Mouse (Mus musculus): Measurements from ENCODE around the gene Notch2. TPM values are rescaled to one million over a fixed set of nuclear protein-coding genes. Genes with fewer than 3 reads are reported as not detected.

Notch2 gene
- total and polyA plus RNA-seq, 3 experiments = 3.3 to 11.3 (median 11.1) TPM

DNA sequence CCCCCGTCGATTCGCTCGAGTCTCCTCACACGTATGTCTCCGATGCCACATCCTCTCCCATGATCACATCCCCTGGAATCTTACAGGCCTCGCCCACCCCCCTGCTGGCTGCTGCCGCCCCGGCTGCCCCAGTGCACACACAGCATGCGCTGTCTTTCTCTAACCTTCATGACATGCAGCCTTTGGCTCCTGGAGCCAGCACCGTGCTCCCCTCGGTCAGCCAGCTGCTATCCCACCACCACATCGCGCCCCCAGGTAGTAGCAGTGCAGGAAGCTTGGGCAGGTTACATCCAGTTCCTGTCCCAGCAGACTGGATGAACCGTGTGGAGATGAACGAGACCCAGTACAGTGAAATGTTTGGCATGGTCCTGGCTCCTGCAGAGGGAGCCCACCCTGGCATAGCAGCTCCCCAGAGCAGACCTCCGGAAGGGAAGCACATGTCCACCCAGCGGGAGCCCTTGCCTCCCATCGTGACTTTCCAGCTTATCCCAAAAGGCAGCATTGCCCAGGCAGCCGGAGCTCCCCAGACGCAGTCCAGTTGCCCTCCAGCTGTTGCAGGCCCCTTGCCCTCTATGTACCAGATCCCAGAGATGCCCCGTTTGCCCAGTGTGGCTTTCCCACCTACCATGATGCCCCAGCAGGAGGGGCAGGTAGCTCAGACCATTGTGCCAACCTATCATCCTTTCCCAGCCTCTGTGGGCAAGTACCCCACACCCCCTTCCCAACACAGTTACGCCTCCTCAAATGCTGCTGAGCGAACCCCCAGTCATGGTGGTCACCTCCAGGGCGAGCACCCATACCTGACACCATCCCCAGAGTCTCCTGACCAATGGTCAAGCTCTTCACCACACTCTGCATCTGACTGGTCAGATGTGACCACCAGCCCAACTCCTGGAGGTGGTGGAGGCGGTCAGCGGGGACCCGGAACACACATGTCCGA lies 133.4 kb downstream of the Notch2 start:
- H3K36me3 ChIP-seq (replicated peaks in 1 of 2; ENCODE audit: control insufficient read depth in 1 of 2, insufficient read depth in 1 of 2, low read length in 1 of 2) = peaks cover 42 to 82% of the 10 kb centered on the region in 2 experiments
- DNase-seq (ENCODE audit: extremely low read depth) = no peak

DNA sequence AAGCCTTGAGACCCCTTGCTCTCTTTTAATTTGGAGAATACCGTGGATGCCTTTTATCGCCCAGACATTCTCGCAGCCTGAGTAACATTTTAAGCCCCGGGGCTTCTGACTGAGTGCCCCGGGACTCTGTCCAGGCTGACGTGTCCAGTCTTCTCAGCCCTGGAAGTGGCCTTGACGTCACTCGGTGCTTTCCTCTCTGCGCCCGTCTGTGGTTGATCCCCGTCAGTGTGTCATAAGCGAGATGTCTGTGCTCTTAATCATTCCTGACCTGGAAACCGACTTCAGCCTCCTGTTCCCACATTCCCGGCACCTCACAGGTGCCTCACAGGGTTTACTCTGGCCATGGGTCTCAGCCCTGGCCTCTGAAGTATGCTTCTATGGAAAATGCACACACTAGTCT lies 134.4 kb downstream of the Notch2 start:
- Histone ChIP-seq H3K79me2 (replicated peaks; ENCODE audit: control insufficient read depth, extremely low read depth, insufficient read depth, poor library complexity, severe bottlenecking) (no peaks in the 10 kb centered on the region), H3K4me1 (ENCODE audit: control insufficient read depth in 1 of 2, insufficient read depth in 2 of 2) (no peaks in the 10 kb centered on the region), H3K27ac (ENCODE audit: insufficient read depth, low read depth) (no peak overlapping the region), H3K4me3 (replicated peaks in 1 of 3; ENCODE audit: low read depth in 2 of 3, low read length in 2 of 3, poor library complexity in 1 of 3) (no peak overlapping the region), H3K4me2 (ENCODE audit: insufficient read depth, low read depth, poor library complexity, severe bottlenecking) (no peak overlapping the region), H3K9me3 (replicated peaks; ENCODE audit: low read length) (no peaks in the 10 kb centered on the region), H3K9ac (ENCODE audit: insufficient read depth, low read depth) (no peak overlapping the region), H3K27me3 (replicated peaks) (no peaks in the 10 kb centered on the region), H3K36me3 (replicated peaks in 1 of 2; ENCODE audit: control insufficient read depth in 1 of 2, insufficient read depth in 1 of 2, low read length in 1 of 2) (peaks cover 37 to 75% of the 10 kb centered on the region in 2 experiments)
- dilution Hi-C loops (cut with MboI; ENCODE audit: extremely low pct_ligation_motif_present, extremely low pct_unique_long_range_greater_than_20kb, low sequenced_read_pairs) = no loop called here
- in situ Hi-C loops (cut with MboI; ENCODE audit: low pct_ligation_motif_present, low pct_unique_long_range_greater_than_20kb, low sequenced_read_pairs) = no loop called here
- TF ChIP-seq POLR2AphosphoS2 (IDR thresholded peaks at IDR 0.05; ENCODE audit: low read depth, low read length) (no peak), ELF1 (IDR thresholded peaks at IDR 0.05; ENCODE audit: low read depth, low read length) (no peak), SMC3 (IDR thresholded peaks at IDR 0.05; ENCODE audit: low read depth, low read length) (no peak), JUN (IDR thresholded peaks at IDR 0.05; ENCODE audit: insufficient read depth, low read depth, low read length) (no peak), IRF4 (IDR thresholded peaks at IDR 0.05; ENCODE audit: low read depth, low read length) (no peak), NELFE (IDR thresholded peaks at IDR 0.05; ENCODE audit: low read depth, low read length) (no peak), CHD2 (IDR thresholded peaks at IDR 0.05; ENCODE audit: low read length) (no peak)
- DNase-seq (ENCODE audit: extremely low read depth) = no peak

More for the DNA sequence above, 133.4 kb downstream of the Notch2 start:
- H3K27ac ChIP-seq (ENCODE audit: insufficient read depth, low read depth) = no peak overlapping the region
- no peak overlapping the region for H3K4me3 ChIP-seq (replicated peaks in 1 of 3; ENCODE audit: low read depth in 2 of 3, low read length in 2 of 3, poor library complexity in 1 of 3)
- no peaks in the 10 kb centered on the region for H3K79me2 ChIP-seq (replicated peaks; ENCODE audit: control insufficient read depth, extremely low read depth, insufficient read depth, poor library complexity, severe bottlenecking)
- in situ Hi-C loops (cut with MboI; ENCODE audit: low pct_ligation_motif_present, low pct_unique_long_range_greater_than_20kb, low sequenced_read_pairs) (no loop called here), dilution Hi-C loops (cut with MboI; ENCODE audit: extremely low pct_ligation_motif_present, extremely low pct_unique_long_range_greater_than_20kb, low sequenced_read_pairs) (no loop called here)
- TF ChIP-seq BHLHE40 (IDR thresholded peaks at IDR 0.05; ENCODE audit: low read depth, low read length) (no peak), TCF12 (IDR thresholded peaks at IDR 0.05; ENCODE audit: low read depth, low read length) (no peak), NRF1 (IDR thresholded peaks at IDR 0.05; ENCODE audit: low read depth, low read length) (no peak), SIN3A (IDR thresholded peaks at IDR 0.05; ENCODE audit: low read length) (no peak), ZC3H11A (IDR thresholded peaks at IDR 0.05; ENCODE audit: low read depth, low read length) (no peak), RAD21 (IDR thresholded peaks at IDR 0.05; ENCODE audit: low read depth, low read length) (no peak), MAZ (IDR thresholded peaks at IDR 0.05; ENCODE audit: low read depth, low read length) (no peak), ELF1 (IDR thresholded peaks at IDR 0.05; ENCODE audit: low read depth, low read length) (no peak), IRF4 (IDR thresholded peaks at IDR 0.05; ENCODE audit: low read depth, low read length) (no peak), CTCF (conservative IDR thresholded peaks at IDR 0.05 in 1 of 2, IDR thresholded peaks at IDR 0.05 in 1 of 2; ENCODE audit: low read depth in 2 of 2, low read length in 2 of 2) (no peak), HCFC1 (IDR thresholded peaks at IDR 0.05; ENCODE audit: low read depth, low read length) (no peak)
- H3K27me3 ChIP-seq (replicated peaks) = no peaks in the 10 kb centered on the region
- H3K4me2 ChIP-seq (ENCODE audit: insufficient read depth, low read depth, poor library complexity, severe bottlenecking) = no peak overlapping the region
- H3K9me3 ChIP-seq (replicated peaks; ENCODE audit: low read length) = no peaks in the 10 kb centered on the region
- H3K9ac ChIP-seq (ENCODE audit: insufficient read depth, low read depth) = no peak overlapping the region
- no peaks in the 10 kb centered on the region for H3K4me1 ChIP-seq (ENCODE audit: control insufficient read depth in 1 of 2, insufficient read depth in 2 of 2)

Measured in CH12.LX (cell line).